Mouse (Mus musculus) forebrain, postnatal 0 days (tissue): ENCODE measurements around the gene Utp6. TPM values are rescaled to one million over a fixed set of nuclear protein-coding genes. Genes with fewer than 3 reads are reported as not detected.

Experiments used
- ATAC-seq: fragments of 200-750 bp; cut with Nextera tagmentation; 2 replicates; pipeline ENCODE4 v1.8.0; 2017; ENCODE audit warnings: mild to moderate bottlenecking, moderate library complexity
- DNase-seq: peaks from one replicate; pipeline ENCODE4 v3.0.0-alpha.2; 2015
- H3K27ac ChIP-seq: fragments of 300-500 bp; sonication (generic); 2 replicates; pipeline ENCODE4 v1.5.1; 2014; ENCODE audit warnings: low read depth, mild to moderate bottlenecking, antibody characterized with exemption, low read length, moderate library complexity, mixed read lengths
- H3K27me3 ChIP-seq: fragments of 300-500 bp; sonication (generic); 2 replicates; pipeline ENCODE4 v1.6.1; 2014; ENCODE audit warnings: mild to moderate bottlenecking, low read length, mixed read lengths; ENCODE audit not compliant: insufficient read depth
- H3K36me3 ChIP-seq: fragments of 300-500 bp; sonication (generic); 2 replicates; pipeline ENCODE4 v1.6.1; 2014; ENCODE audit warnings: mild to moderate bottlenecking, moderate library complexity; ENCODE audit not compliant: insufficient read depth
- H3K4me1 ChIP-seq: fragments of 300-500 bp; sonication (generic); 2 replicates; pipeline ENCODE4 v1.6.1; 2014; ENCODE audit warnings: antibody characterized with exemption; ENCODE audit not compliant: insufficient read depth
- H3K4me2 ChIP-seq: fragments of 300-500 bp; sonication (generic); 2 replicates; pipeline ENCODE4 v1.6.1; 2014; ENCODE audit warnings: low read depth, mild to moderate bottlenecking, moderate library complexity
- H3K4me3 ChIP-seq: fragments of 300-500 bp; sonication (generic); 2 replicates; pipeline ENCODE4 v1.5.1; 2014; ENCODE audit warnings: low read depth, low read length, mixed read lengths
- H3K9ac ChIP-seq: fragments of 300-500 bp; sonication (generic); 2 replicates; pipeline ENCODE4 v1.6.1; 2014; ENCODE audit warnings: mild to moderate bottlenecking
- H3K9me3 ChIP-seq: fragments of 300-500 bp; sonication (generic); 2 replicates; pipeline ENCODE4 v1.6.1; 2016; ENCODE audit warnings: low read length
- CTCF ChIP-seq: sonication (generic); IDR thresholded peaks from 2 replicates; pipeline ENCODE4 v1.5.1; 2016; ENCODE audit warnings: antibody characterized with exemption, control low read depth, low read depth
- WGBS: fragments of 180-500 bp; shearing (Covaris S2); extraction: QIAGEN DNeasy Blood & Tissue Kit; methylation state at CpG from one replicate; pipeline ENCODE4 v1.1.7; 2014; 5-methylcytosine and 5-hydroxymethylcytosine counted together
- polyA plus RNA-seq: library from polyadenylated mRNA; unstranded; fragments of >200 nt; fragmentation: Nextera tagmentation; extraction: Ambion mirVana; gene quantifications from 2 replicates; pipeline ENCODE4 v1.2.1, GENCODE M21; 2015
- total RNA-seq: library from RNA; depleted of rRNA; stranded (reverse); fragments of >200 nt; gene quantifications from 2 replicates; pipeline ENCODE4 v1.2.3, GENCODE M21; 2014; rRNA removed

Gene Utp6
- total and polyA plus RNA-seq, 2 experiments from 2014 or later: 29.4 to 30.7 TPM

GRCm38 (mm10) chr11:79901146-79901545 lies 61.0 kb downstream of the Utp6 start:
- WGBS: 89% methylated on average over 6 of the region's 6 CpGs
- Histone ChIP-seq H3K9me3 (no peaks in the 10 kb centered on the region), H3K36me3 (no peaks in the 10 kb centered on the region), H3K4me2 (no peak overlapping the region), H3K27me3 (no peaks in the 10 kb centered on the region), H3K9ac (no peak overlapping the region), H3K4me3 (no peak overlapping the region), H3K27ac (no peak overlapping the region), H3K4me1 (no peaks in the 10 kb centered on the region)
- no peak for ATAC-seq
- no peak for DNase-seq
- no peak for TF ChIP-seq CTCF

GRCm38 (mm10) chr11:79892259-79892658 lies 69.9 kb downstream of the Utp6 start:
- Histone ChIP-seq H3K4me3 (no peak overlapping the region), H3K4me1 (no peaks in the 10 kb centered on the region), H3K4me2 (no peak overlapping the region), H3K36me3 (no peaks in the 10 kb centered on the region), H3K9me3 (no peaks in the 10 kb centered on the region), H3K9ac (no peak overlapping the region), H3K27ac (no peak overlapping the region), H3K27me3 (no peaks in the 10 kb centered on the region)
- WGBS: 89% methylated on average over 6 of the region's 6 CpGs
- ATAC-seq (no peak), DNase-seq (no peak)
- no peak for TF ChIP-seq CTCF

GRCm38 (mm10) chr11:79890822-79891221 lies 71.4 kb downstream of the Utp6 start:
- Histone ChIP-seq H3K36me3 (no peaks in the 10 kb centered on the region), H3K9ac (no peak overlapping the region), H3K4me3 (no peak overlapping the region), H3K27me3 (no peaks in the 10 kb centered on the region), H3K4me2 (no peak overlapping the region), H3K9me3 (no peaks in the 10 kb centered on the region), H3K27ac (no peak overlapping the region), H3K4me1 (no peaks in the 10 kb centered on the region)
- WGBS: 91% methylated on average over 2 of the region's 2 CpGs
- ATAC-seq: no peak
- no peak for DNase-seq
- TF ChIP-seq CTCF: no peak

- Histone ChIP-seq H3K4me1 (no peaks in the 10 kb centered on the region), H3K4me2 (no peak overlapping the region), H3K4me3 (no peak overlapping the region), H3K27ac (no peak overlapping the region), H3K9me3 (no peaks in the 10 kb centered on the region), H3K27me3 (no peaks in the 10 kb centered on the region), H3K36me3 (no peaks in the 10 kb centered on the region), H3K9ac (no peak overlapping the region)
- DNase-seq (no peak), ATAC-seq (no peak)
- WGBS: 96% methylated on average over 1 of the region's 1 CpGs
- no peak for TF ChIP-seq CTCF
Measured at GRCm38 (mm10) chr11:79886961-79887360, 75.2 kb downstream of the Utp6 start.

GRCm38 (mm10) chr11:79886395-79886794 lies 75.8 kb downstream of the Utp6 start:
- DNase-seq (no peak), ATAC-seq (no peak)
- H3K27me3 ChIP-seq: no peaks in the 10 kb centered on the region
- no peaks in the 10 kb centered on the region for H3K9me3 ChIP-seq
- no peak overlapping the region for H3K4me3 ChIP-seq
- H3K4me2 ChIP-seq: no peak overlapping the region
- 97% methylated on average over 1 of the region's 1 CpGs for WGBS
- no peak for TF ChIP-seq CTCF
- no peak overlapping the region for H3K9ac ChIP-seq
- no peak overlapping the region for H3K27ac ChIP-seq
- H3K4me1 ChIP-seq: no peaks in the 10 kb centered on the region
- no peaks in the 10 kb centered on the region for H3K36me3 ChIP-seq

- no peak overlapping the region for H3K9ac ChIP-seq
- no peak overlapping the region for H3K27ac ChIP-seq
- H3K4me3 ChIP-seq: no peak overlapping the region
- no peak for ATAC-seq
- 84% methylated on average over 13 of the region's 13 CpGs for WGBS
- H3K36me3 ChIP-seq: no peaks in the 10 kb centered on the region
- TF ChIP-seq CTCF: no peak
- no peak overlapping the region for H3K4me2 ChIP-seq
- no peak for DNase-seq
- no peaks in the 10 kb centered on the region for H3K4me1 ChIP-seq
- no peaks in the 10 kb centered on the region for H3K27me3 ChIP-seq
- H3K9me3 ChIP-seq: no peaks in the 10 kb centered on the region
Measured at GRCm38 (mm10) chr11:79885713-79886393, 76.3 kb downstream of the Utp6 start.

- TF ChIP-seq CTCF: no peak
- Histone ChIP-seq H3K4me3 (no peak overlapping the region), H3K4me1 (no peaks in the 10 kb centered on the region), H3K27me3 (no peaks in the 10 kb centered on the region), H3K36me3 (no peaks in the 10 kb centered on the region), H3K4me2 (no peak overlapping the region), H3K9me3 (no peaks in the 10 kb centered on the region), H3K27ac (no peak overlapping the region), H3K9ac (no peak overlapping the region)
- 88% methylated on average over 6 of the region's 6 CpGs for WGBS
- ATAC-seq: no peak
- DNase-seq: no peak
Measured at GRCm38 (mm10) chr11:79884784-79885183, 77.4 kb downstream of the Utp6 start.

Other genes with a start within 250 kb of the Utp6 start
- 25.8 and 34.8 TPM in 2 replicates for gene Suz12, start 30.7 kb upstream of the Utp6 start, total RNA-seq
- gene Suz12, start 30.7 kb upstream of the Utp6 start, polyA plus RNA-seq: 7.3 and 8.1 TPM in 2 replicates
- gene Crlf3, start 118.6 kb upstream of the Utp6 start, total RNA-seq: 11.2 and 12.0 TPM in 2 replicates
- gene Crlf3, start 118.6 kb upstream of the Utp6 start, polyA plus RNA-seq: 9.6 TPM in 2 replicates
- gene Atad5, start 127.0 kb upstream of the Utp6 start, total RNA-seq: 8.9 and 10.6 TPM in 2 replicates
- gene Atad5, start 127.0 kb upstream of the Utp6 start, polyA plus RNA-seq: 1.9 and 3.2 TPM in 2 replicates
- gene Tefm, start 179.8 kb upstream of the Utp6 start, total RNA-seq: 18.9 and 19.9 TPM in 2 replicates
- gene Tefm, start 179.8 kb upstream of the Utp6 start, polyA plus RNA-seq: 23.7 and 25.6 TPM in 2 replicates
- gene Adap2, start 191.7 kb upstream of the Utp6 start, total RNA-seq: 3.8 and 4.4 TPM in 2 replicates
- 2.2 and 3.2 TPM in 2 replicates for gene Adap2, start 191.7 kb upstream of the Utp6 start, polyA plus RNA-seq
- gene Rnf135, start 221.5 kb upstream of the Utp6 start, total RNA-seq: 1.3 and 2.0 TPM in 2 replicates
- 2.2 and 3.1 TPM in 2 replicates for gene Rnf135, start 221.5 kb upstream of the Utp6 start, polyA plus RNA-seq
- gene Rhot1, start 246.6 kb upstream of the Utp6 start, total RNA-seq: 69.5 and 79.1 TPM in 2 replicates
- gene Rhot1, start 246.6 kb upstream of the Utp6 start, polyA plus RNA-seq: 56.0 and 61.0 TPM in 2 replicates